Mouse (Mus musculus): Measurements from ENCODE around the gene H2-Aa. TPM values are rescaled to one million over a fixed set of nuclear protein-coding genes. Genes with fewer than 3 reads are reported as not detected.
"Not testable (repeated sequence)": the region's sequence is repeated elsewhere in the genome, so short reads cannot be mapped to it uniquely, and the experiment has no call there.

Gene H2-Aa
- 10 to 100 TPM in 1 of 2 experiments, 1 to 10 TPM in 1; 7.0 to 13.1 TPM for total RNA-seq (2021)
- long read RNA-seq, experiment 1, transcript H2-Aa-201 (5 exons, 1,128 nt) = major isoform, 18 of 20 reads
- long read RNA-seq, experiment 1, partial matches to known transcripts = 2 of 20 reads
- long read RNA-seq, experiment 1, other reads (novel, unspliced or antisense) = 0 of 20 reads
- long read RNA-seq, experiment 2, transcript H2-Aa-201 (5 exons, 1,128 nt) = major isoform, 6 of 6 reads
- long read RNA-seq, experiment 2, partial matches to known transcripts = 0 of 6 reads
- long read RNA-seq, experiment 2, other reads (novel, unspliced or antisense) = 0 of 6 reads

DNA sequence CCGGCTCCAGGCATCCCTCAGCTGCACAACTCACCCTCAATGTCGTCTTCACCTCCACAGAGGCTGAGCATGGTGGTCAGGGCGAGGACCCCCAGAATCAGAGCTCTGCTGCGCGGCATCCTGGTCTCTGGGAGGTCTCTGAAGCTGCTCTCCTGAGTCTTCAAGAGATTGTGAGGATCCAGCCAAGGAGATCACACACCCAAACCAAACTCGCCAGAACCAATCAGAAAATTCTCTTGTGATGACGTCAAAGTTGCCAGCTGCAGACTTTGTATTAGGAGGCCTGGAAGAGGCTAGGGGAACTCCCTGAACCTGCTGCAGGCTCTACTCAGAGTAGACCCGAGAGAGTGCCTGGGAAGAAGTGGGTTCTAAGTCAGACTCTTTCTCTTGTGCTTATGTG lies at the start of gene H2-Aa:
Gene H2-Aa, minus strand, starts transcription at position 176 of the 400 bp plus-strand sequence.
- DNase-seq = peak; percentile 74 to 85
- intact Hi-C loops (cut with DNase I) = no loop called here

DNA sequence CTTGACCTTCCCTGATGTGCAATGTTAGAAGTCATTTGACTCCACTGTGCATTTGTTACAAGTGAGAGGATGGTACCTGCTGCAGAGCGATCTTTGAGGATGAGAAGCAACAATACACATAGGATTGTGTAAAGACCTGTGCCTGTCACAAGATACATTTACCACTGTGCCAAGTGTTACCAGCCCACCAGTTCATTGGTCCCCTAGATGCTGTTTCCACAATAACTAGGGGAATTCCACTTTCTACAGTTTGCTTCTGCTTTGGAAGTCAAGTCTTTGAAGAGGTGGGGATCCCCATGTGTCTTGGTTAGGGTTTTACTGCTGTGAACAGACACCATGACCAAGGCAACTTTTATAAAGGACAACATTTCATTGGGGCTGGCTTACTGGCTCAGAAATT lies 43.6 kb upstream of the H2-Aa start:
- DNase-seq = no peak
- intact Hi-C loops (cut with DNase I) = no loop called here

DNA sequence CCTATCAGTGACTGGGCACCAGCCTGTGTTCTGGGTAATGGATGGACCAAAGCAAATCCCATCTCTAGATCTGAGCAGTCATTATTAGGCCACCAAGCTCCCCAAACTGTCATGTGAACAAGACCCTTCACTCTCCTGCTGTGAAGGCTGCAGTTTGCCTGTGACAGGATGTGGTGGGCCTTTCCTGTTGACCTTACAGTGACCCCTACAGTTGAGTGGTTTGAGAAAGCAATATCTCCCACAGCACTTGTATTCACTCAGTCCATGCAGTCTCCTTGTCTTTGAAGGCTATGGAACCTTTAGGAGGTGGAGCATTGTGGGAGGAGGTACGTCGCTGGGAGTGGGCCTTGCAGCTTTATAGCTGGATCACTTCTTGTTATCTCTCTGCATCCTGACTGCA lies 42.2 kb upstream of the H2-Aa start:
- intact Hi-C loops (cut with DNase I) = no loop called here
- no peak for DNase-seq

DNA sequence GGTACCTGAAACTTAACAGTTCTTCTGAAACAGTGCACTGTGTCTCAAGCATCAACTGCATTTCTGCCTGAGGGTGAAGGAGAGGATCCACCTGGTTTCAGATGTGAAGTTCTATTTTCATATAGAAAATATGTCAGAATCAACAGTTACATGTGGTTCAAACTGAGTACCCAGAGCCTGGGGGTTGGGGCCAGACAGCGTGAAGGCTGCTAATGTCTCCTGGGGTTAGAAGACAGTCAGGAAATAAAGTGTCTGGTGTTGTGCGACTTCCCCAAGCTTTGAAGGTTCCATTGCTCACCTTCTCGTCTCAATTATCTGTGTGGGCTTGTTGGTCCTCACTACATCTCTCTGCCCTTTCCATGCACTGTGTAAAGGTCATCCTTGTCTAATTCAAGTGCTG lies 38.8 kb upstream of the H2-Aa start:
- DNase-seq = no peak
- intact Hi-C loops (cut with DNase I) = no loop called here

DNA sequence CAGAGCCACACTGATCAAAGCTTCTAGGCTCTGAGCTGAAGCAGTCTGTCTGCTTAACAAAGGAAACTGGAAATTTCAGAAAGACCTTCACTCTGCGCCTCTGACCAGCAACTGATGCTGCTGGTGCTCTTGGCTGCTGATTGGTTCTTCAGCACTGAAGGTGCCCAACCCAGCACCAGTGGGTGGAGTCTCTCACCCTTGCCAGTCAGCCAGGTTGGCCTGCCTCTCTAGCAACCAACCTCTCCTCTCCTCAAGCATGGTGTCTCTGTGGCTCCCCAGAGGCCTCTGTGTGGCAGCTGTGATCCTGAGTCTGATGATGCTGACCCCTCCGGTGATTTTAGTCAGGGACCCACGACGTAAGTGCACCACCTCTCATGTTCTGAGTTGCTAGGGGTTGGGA lies 37.8 kb upstream of the H2-Aa start, which contains the start of gene H2-Eb2:
Gene H2-Eb2, plus strand, starts transcription at position 230 of the 400 bp plus-strand sequence.
- intact Hi-C loops (cut with DNase I) = no loop called here
- DNase-seq = no peak

DNA sequence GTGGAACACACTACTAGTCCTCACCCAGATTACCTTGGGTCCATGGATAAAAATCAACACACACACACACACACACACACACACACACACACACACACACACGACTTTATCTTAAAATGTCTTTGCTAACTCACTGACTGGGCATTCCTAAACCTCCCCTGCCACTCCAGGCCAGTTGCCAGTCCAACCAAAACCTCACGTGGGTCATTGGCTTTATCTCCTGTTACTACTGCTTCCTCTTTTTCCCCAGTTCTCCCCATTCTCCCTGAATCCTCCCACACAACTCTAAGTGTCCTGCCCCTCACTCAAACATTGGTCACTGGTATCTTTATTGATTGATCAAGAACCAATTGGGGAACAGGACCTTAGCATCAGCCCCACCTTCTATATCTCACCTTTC lies 29.7 kb upstream of the H2-Aa start:
- intact Hi-C loops (cut with DNase I) = loop anchor here (10.0 kb wide), 1 partner anchor 142 kb away; no protein-coding TSS in a partner anchor

DNA sequence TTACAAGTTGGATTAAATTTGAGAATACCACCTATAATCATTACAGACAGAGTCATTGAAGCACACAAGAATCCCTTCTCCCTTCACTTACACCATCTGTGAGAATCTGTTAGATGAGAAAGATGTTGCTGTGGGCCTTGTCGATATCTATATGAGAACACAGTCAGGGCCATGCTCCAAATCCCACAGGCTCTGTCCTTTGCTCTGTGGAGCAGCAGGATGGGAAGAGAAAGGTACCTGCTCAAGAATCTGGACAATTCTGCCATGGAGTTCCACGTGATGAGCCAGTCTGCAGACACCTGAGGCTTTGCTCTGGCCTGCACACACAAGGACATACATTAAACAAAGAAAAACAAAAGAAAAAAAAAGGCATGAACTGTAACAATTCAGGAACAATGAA lies 29.1 kb upstream of the H2-Aa start:
- intact Hi-C loops (cut with DNase I) = loop anchor here (10.0 kb wide), 1 partner anchor 142 kb away; no protein-coding TSS in a partner anchor
- DNase-seq = no peak

More for the DNA sequence above, 29.7 kb upstream of the H2-Aa start:
- no peak for DNase-seq

DNA sequence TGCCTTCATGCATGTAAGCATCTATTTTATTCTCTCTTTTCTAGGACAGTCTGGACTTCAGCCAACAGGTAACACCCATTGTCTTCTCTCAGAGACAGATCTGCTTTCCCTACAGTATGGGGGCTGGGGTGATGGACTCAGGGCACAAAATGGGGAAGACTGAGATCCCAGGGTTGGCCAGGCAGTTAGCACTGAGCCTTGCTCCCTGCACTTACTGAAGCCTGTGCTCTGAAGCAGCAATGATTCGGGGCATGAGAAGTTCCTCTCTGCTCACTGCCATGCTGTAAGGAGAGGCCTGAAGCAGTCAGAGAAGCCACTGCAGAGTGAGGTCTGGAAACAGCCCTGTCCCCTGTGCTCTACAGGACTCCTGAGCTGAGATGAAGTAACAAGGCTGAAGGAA lies 27.9 kb upstream of the H2-Aa start:
- intact Hi-C loops (cut with DNase I) = loop anchor here (10.0 kb wide), 1 partner anchor 141 kb away; no protein-coding TSS in a partner anchor
- DNase-seq = no peak

DNA sequence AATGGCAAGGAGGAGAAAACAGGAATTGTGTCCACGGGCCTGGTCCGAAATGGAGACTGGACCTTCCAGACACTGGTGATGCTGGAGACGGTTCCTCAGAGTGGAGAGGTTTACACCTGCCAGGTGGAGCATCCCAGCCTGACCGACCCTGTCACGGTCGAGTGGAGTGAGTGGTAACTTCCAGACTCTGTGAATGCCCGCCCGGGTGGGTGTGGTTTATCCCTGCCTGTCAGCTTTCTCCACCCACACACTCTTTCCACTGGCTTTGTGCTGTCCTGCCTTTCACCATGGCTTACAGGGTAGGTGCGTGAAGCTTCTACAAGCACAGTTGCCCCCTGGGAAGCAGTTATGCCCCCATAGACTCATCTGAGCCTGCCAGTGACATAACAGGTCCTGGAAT lies 26.7 kb upstream of the H2-Aa start:
- DNase-seq = no peak
- intact Hi-C loops (cut with DNase I) = loop anchor here (10.0 kb wide), 1 partner anchor 139 kb away; no protein-coding TSS in a partner anchor

DNA sequence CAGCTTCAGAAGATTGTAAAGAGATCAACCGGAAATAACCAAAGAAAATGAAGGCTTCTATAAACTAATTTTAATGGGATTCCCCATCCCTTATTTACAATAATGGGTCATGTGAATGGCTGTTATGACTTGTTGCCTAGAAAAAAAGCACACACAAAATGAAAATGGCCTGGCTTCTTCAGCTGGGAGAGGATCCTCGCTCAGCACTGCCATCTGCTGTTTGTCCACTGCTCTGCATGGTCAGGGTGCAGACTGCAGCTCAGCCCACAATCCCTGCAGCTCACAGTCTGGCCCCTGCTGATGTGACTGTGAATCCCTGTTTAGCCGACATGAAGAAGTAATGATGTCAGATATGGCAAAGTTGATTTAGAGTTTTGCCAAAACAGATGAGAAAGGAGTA lies 25.8 kb upstream of the H2-Aa start:
- DNase-seq = peak; percentile 80 to 89
- intact Hi-C loops (cut with DNase I) = loop anchor here (1.0 to 10.0 kb wide), 2 partner anchors 63 to 139 kb away; no protein-coding TSS in a partner anchor

DNA sequence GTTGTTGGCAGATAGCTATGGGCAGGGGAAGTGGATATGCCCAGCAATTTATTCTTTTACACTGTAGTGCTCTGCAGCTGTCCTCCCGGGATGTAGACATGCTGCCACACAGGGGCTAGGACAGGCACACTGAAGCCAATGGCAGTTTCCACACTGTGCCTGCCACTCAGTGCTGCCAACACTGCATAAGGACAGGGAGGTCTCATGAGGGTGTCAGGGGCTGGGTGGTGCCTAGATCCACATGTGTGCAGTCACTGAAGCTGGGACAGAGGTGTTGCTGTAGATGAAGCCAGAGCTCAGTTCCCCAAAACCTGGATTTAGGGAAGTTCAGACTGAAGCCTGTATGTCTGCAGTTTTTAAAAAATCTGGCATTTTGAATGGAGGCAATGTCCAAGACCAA lies 24.6 kb upstream of the H2-Aa start:
- DNase-seq = no peak
- intact Hi-C loops (cut with DNase I) = loop anchor here (10.0 kb wide), 1 partner anchor 137 kb away; no protein-coding TSS in a partner anchor

DNA sequence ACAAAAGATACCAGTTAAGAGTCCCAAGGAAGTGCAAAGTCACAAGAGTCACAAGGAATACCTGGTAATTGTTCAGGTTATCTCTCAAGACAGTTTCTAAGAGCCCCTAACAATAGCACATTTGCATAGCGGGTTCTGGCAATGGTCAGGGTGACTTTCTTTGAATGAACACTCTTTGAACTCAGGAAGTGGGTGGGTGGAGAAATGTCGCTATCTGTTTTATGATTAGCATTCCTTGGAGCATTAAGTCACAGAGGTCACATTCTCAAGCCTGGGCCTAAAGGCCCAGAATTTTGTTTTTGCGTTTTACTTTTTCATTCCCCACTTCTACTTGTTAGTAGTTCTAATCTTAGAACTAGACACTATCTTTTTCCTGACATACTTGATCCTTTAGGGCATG lies 22.9 kb upstream of the H2-Aa start:
- DNase-seq = not testable (repeated sequence)
- intact Hi-C loops (cut with DNase I) = loop anchor here (10.0 kb wide), 1 partner anchor 136 kb away; no protein-coding TSS in a partner anchor

DNA sequence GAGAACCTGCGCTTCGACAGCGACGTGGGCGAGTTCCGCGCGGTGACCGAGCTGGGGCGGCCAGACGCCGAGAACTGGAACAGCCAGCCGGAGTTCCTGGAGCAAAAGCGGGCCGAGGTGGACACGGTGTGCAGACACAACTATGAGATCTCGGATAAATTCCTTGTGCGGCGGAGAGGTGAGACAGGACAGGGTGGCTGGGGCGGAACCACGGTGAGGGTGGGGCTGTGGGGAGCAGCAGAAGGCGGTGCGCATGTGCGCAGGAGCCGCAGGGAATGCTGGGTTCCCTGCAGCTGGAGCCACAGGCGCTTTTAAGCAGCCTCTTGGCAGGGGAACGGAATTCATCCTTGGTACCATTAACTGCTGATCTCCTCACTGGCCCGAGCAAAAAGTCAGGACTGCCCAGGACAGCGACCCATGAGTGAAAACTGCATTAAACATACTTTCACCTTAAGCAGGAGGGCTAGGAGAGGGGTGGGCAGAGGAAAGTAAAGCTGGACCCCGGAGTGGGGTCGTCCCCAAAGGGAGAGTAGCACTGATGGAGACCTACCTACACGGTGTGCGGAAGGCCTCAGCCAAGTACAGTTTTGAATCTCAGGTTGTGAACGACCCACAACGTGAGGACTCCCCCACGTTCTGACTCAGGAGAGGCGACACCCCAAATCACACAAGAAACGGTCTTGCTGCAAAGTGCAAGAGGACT lies 22.2 kb upstream of the H2-Aa start:
- intact Hi-C loops (cut with DNase I) = loop anchor here (10.0 kb wide), 1 partner anchor 135 kb away; no protein-coding TSS in a partner anchor
- DNase-seq = peak; percentile 75 to 79

DNA sequence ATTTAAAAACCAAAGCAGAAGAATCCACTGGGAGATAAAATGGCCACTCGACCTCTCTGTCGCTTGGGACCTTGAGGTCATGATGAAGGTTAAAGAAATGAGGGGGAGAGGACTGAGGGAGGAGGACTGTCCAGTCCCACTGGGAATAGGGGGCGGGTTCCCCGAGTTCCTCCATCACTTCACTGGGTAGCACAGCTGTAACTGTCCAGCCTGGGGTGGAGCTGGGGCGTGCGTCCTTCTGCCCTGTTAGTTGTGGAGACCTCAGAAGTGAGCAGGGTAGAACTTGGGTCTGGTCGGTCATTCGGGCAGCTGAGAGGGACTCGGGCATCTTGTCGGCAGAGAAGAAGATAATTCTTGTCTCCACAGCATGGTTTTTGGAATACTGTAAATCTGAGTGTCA lies 21.6 kb upstream of the H2-Aa start:
- DNase-seq = peak in 1 of 2 experiments; percentile 20
- intact Hi-C loops (cut with DNase I) = no loop called here

DNA sequence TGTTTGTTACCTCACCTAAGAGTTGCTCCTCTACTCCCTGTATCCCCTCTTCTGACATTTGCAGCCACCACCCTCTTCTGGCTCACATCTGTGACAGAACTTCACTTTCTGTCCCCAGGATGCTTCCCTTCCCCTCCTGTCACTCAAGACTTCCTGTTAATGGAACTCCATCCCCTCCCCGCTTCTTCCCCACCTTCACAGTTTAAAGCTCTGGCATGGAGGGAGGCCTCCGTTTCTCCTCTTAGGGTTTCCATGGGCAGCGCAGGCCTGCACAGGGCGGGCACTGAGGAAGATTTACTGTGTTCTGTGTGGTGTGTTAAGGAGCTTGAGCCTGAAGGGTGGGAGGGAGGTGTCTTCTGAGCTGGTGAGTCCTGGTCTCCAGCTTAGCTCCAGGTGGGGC lies 20.5 kb upstream of the H2-Aa start:
- intact Hi-C loops (cut with DNase I) = no loop called here
- no peak for DNase-seq

DNA sequence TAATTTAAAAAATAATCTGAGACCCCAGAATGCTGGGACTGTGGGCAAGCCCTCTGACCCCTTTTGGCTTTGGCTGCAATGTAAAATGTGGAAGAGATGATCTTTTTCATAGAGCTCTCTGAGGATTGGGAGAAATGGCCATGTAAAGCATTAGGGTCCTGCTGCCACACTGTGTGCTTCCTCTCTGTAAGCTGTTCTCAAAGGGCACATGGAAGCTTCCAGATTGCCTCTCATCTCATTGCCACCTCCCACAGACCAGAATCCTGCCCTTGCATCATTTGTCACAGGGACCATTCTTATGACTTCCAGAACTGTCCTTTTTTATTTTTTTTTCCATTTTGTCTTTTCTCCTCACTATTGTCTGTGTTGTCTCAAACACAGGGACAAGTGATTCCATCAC lies 19.6 kb upstream of the H2-Aa start:
- DNase-seq = no peak
- intact Hi-C loops (cut with DNase I) = no loop called here

DNA sequence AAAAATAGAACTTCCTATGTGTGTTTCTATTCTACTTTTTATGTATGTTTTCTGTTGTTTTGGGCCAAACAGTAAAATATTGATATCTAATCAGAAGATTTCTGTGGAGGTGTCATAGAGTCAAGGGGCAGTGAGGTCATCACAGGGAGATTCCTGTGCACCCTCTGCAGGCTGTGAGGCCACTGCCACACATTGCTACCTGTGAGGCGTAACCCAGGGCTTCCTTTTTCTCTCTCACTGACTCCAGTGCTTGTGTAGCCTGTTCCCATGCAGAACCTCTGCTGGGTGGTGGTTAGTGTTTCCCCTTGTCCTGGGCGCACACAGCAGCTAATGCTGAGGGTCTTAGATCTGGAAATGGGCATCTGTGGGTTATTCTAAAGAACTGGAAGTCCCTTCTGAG lies 18.8 kb upstream of the H2-Aa start:
- DNase-seq = no peak
- intact Hi-C loops (cut with DNase I) = no loop called here

DNA sequence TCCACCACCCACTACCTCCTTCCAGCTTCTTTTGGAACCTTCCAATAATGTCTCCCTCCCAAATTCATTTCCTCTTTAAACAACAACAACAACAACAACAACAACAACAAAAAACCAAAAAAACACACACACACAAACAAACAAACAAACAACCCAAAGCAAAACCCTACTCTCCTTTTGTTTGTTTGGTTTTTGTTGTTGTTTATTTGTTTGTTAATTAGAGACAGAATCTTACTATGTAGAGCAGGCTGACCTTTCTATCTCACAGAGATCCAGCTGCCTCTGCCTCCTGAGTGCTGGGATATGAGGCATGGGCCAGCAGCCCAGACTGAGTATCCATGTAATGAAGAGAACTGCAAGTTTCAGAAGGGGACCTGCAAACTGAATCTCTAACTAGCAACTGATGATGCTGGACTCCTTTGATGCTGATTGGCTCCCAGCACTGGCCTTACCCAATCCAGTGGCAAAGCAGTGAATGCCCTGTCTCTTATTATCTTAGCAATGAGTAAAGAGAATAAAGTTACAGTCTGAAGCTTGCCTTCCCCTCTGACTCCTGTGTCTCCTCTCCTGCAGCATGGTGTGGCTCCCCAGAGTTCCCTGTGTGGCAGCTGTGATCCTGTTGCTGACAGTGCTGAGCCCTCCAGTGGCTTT lies 17.9 kb upstream of the H2-Aa start, which contains the start of gene H2-Eb1:
Gene H2-Eb1, plus strand, starts transcription at position 488 of the 651 bp plus-strand sequence.
- intact Hi-C loops (cut with DNase I) = no loop called here
- peak; percentile 75 to 85 for DNase-seq

DNA sequence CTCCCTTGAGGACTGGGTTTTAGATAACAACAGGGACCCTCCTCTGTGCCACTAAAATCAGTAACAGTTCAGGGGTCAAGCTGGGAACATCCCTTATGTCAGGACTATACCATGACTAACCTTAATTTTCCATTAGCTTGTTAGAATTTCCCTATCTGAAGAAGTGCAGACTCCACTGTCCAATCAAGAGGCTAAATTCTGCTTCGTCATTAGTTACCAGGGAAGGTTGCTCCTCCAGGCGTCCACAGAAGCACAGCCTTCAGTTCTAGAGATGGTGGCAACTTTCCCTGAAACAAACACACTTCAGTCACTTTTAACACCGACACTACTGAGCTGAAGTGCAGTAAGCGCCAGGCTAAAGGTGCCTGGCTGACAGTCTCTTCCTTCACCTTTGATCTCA lies 17.1 kb upstream of the H2-Aa start:
- intact Hi-C loops (cut with DNase I) = no loop called here

DNA sequence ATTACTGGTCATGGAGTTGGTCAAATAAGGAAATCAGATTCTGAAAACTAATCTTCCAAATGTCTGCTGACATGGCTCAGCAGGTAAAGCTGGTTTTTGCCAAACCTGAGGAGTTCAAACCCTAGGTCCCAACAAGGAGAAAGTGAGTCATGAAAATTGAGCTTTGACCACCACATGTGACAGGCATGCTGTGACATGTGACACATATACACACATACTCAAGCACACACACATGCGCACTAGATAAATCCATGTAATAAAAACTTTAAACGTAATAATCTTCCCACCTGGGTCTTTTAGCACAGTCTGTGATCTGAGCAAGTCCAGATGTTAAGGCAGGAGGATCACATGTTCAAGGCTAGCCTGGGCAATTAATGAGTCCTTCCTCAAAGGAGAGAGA lies 16.2 kb upstream of the H2-Aa start:
- no peak for DNase-seq
- intact Hi-C loops (cut with DNase I) = no loop called here

More for the DNA sequence above, 17.1 kb upstream of the H2-Aa start:
- peak; percentile 49 to 73 for DNase-seq

DNA sequence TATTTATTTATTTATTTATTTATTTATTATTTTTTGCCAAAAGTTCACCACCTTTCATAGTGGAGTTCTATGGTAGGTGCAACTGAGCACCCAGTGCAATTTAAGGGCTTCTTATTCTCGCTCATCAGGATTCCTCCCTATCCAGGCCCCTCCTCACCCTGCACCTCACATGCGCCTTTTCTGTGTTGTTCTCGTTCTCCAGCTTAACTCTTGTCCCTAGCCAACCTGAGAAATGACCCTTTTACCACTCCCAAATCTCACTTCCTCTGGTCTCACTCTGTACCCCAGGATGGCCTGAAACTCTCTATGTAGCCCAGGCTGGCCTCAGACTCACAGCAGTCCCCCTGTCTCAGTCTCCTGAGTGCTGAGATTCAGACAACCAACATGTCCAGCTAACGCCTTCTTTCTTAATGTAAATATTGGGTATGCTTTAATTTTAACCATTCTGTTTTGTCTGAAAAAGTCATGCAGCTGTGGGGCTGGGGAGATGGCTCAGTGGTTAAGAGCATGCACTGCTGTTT lies 14.1 kb upstream of the H2-Aa start:
- intact Hi-C loops (cut with DNase I) = no loop called here

More for the DNA sequence above, 14.1 kb upstream of the H2-Aa start:
- no peak for DNase-seq
